Mouse (Mus musculus): ENCODE measurements around the gene Dhrs7b. TPM values are rescaled to one million over a fixed set of nuclear protein-coding genes. Genes with fewer than 3 reads are reported as not detected.

Dhrs7b gene
- polyA plus RNA-seq, 1 experiment from 2014 or later: 41.4 TPM

DNA sequence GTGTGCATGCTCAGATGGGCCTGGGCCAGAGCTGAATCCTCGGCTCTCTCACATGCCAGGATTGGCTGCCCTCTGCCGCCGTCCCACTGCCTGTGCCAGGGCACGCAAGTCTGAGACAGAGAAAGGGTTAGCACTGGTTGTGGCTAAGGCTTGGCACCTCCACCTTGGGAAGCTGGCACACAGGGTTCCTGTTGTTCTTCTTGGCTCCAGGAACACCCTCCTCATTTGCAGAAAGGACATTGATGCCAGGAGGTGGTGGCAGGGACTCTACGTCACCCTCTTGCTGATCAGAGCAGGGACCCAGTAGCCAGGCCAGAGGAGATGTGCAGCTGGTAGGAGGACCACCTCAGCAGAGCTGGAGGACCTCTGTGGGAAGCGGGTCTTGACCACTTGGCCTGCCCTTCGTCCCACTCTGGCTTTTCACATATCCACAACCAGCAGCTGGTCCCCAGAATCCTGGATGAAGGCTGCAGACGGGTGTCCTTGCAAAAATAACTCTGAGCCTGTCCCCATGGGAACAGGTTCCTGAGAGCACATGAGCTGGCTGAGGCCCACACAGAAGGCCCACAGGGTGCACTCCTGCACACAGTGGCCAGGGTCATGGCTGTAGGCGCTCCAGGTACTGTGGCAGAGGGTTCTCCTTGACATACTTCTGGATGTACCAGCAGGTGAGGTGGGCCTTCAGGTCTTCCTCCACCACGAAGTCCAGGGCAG lies 75.1 kb downstream of the Dhrs7b start:
- Histone ChIP-seq H3K9me3 (no peaks in the 10 kb centered on the region), H3K36me3 (peaks cover 15% of the 10 kb centered on the region; the same call in 1 of the 2 replicates), H3K27me3 (no peaks in the 10 kb centered on the region), H3K27ac (no peak overlapping the region), H3K4me1 (no peaks in the 10 kb centered on the region; the same call in 1 of the 2 replicates), H3K4me3 (no peak overlapping the region), H3K4me2 (no peak overlapping the region), H3K9ac (no peak overlapping the region)
- 85% methylated on average over 10 of the region's 10 CpGs for WGBS
- ATAC-seq (ENCODE audit: borderline replicate concordance, extremely low read depth, low FRiP score, low TSS enrichment): no peak

DNA sequence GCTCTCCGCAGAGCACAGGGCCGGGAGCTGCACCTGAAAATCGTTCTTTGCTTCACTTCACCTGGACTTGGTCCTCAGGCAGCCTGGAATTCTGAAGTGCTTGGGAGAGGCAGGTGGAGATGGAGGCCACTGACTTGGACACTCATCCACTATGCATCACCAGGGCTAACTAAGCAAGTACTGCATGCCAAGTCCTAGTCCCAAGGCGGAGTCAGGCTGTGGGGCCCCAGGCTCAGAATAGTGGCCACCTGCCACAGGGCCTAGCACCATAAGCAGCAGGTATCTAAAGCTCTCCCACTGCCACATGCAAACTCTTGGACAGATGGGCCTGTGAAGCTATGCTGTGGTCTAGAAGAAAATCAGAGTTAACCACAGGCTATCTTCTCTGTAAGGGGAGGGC lies 76.0 kb downstream of the Dhrs7b start:
- peaks cover 3% of the 10 kb centered on the region for H3K4me1 ChIP-seq
- no peak overlapping the region for H3K4me2 ChIP-seq
- no peaks in the 10 kb centered on the region for H3K27me3 ChIP-seq
- H3K27ac ChIP-seq: no peak overlapping the region
- no peaks in the 10 kb centered on the region for H3K9me3 ChIP-seq
- peaks cover 15% of the 10 kb centered on the region; the same call in 1 of the 2 replicates for H3K36me3 ChIP-seq
- ATAC-seq (ENCODE audit: borderline replicate concordance, extremely low read depth, low FRiP score, low TSS enrichment): no peak
- WGBS: 80% methylated on average over 4 of the region's 4 CpGs
- no peak overlapping the region for H3K9ac ChIP-seq
- no peak overlapping the region for H3K4me3 ChIP-seq

DNA sequence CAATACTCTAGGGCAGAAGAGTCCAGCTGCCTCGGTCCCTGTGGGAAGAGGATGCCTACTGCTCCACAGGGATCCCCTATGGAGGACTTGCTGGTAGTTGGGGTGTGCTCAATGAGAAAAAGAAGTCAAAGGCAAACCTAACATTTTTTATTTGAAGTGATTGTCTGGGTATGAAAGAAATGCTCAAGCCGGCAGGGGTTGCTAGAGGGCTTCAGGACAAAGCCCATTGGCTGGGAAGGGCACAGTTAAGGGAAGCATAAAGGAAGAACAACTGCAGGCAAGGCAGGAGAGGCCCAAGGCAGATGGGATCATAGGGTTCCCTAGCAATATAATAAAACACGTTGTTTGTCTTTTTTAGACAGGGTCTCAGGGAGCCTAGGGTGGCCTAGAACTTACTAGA lies 77.6 kb downstream of the Dhrs7b start:
- WGBS: 61% methylated on average over 3 of the region's 3 CpGs
- Histone ChIP-seq H3K27me3 (no peaks in the 10 kb centered on the region), H3K4me3 (no peak overlapping the region), H3K9me3 (no peaks in the 10 kb centered on the region), H3K9ac (no peak overlapping the region), H3K4me2 (no peak overlapping the region), H3K27ac (no peak overlapping the region), H3K4me1 (peaks cover 18% of the 10 kb centered on the region), H3K36me3 (peaks cover 15% of the 10 kb centered on the region; the same call in 1 of the 2 replicates)
- ATAC-seq (ENCODE audit: borderline replicate concordance, extremely low read depth, low FRiP score, low TSS enrichment): no peak

- Histone ChIP-seq H3K9me3 (no peaks in the 10 kb centered on the region), H3K36me3 (peaks cover 14% of the 10 kb centered on the region; the same call in 1 of the 2 replicates), H3K4me1 (peaks cover 28% of the 10 kb centered on the region), H3K4me3 (no peak overlapping the region), H3K9ac (no peak overlapping the region), H3K4me2 (no peak overlapping the region), H3K27me3 (no peaks in the 10 kb centered on the region), H3K27ac (no peak overlapping the region)
- no peak for ATAC-seq (ENCODE audit: borderline replicate concordance, extremely low read depth, low FRiP score, low TSS enrichment)
- WGBS: 46% methylated on average over 1 of the region's 1 CpGs
These were observed 79.2 kb downstream of the Dhrs7b start for GRCm38 (mm10) chr11:60909626-60910025.

Other genes with a start within 250 kb of the Dhrs7b start
- 52.1 and 54.2 TPM in 2 replicates for gene Llgl1, start 130.9 kb upstream of the Dhrs7b start, polyA plus RNA-seq (2015; fragmentation: Nextera tagmentation; extraction: Ambion mirVana)
- gene Flii, start 103.4 kb upstream of the Dhrs7b start, polyA plus RNA-seq (2015; fragmentation: Nextera tagmentation; extraction: Ambion mirVana): 83.3 and 94.4 TPM in 2 replicates
- gene Mief2, start 102.2 kb upstream of the Dhrs7b start, polyA plus RNA-seq (2015; fragmentation: Nextera tagmentation; extraction: Ambion mirVana): 13.5 and 14.7 TPM in 2 replicates
- gene Top3a, start 53.3 kb upstream of the Dhrs7b start, polyA plus RNA-seq (2015; fragmentation: Nextera tagmentation; extraction: Ambion mirVana): 17.0 and 17.2 TPM in 2 replicates
- gene Smcr8, start 53.1 kb upstream of the Dhrs7b start, polyA plus RNA-seq (2015; fragmentation: Nextera tagmentation; extraction: Ambion mirVana): 4.5 and 5.3 TPM in 2 replicates
- gene Shmt1, start 18.9 kb upstream of the Dhrs7b start, polyA plus RNA-seq (2015; fragmentation: Nextera tagmentation; extraction: Ambion mirVana): 58.3 and 58.5 TPM in 2 replicates
- 63.6 and 67.3 TPM in 2 replicates for gene Tmem11, start 48.6 kb downstream of the Dhrs7b start, polyA plus RNA-seq (2015; fragmentation: Nextera tagmentation; extraction: Ambion mirVana)
- 21.3 and 26.6 TPM in 2 replicates for gene Natd1, start 84.1 kb downstream of the Dhrs7b start, polyA plus RNA-seq (2015; fragmentation: Nextera tagmentation; extraction: Ambion mirVana)
- gene Map2k3, start 101.4 kb downstream of the Dhrs7b start, polyA plus RNA-seq (2015; fragmentation: Nextera tagmentation; extraction: Ambion mirVana): 109 and 115 TPM in 2 replicates
- gene Kcnj12, start 191.9 kb downstream of the Dhrs7b start, polyA plus RNA-seq (2015; fragmentation: Nextera tagmentation; extraction: Ambion mirVana): 0.44 and 0.77 TPM in 2 replicates

All from lung, embryonic 15.5 days (tissue).